Mouse (Mus musculus): ENCODE measurements around the gene St5.

DNA sequence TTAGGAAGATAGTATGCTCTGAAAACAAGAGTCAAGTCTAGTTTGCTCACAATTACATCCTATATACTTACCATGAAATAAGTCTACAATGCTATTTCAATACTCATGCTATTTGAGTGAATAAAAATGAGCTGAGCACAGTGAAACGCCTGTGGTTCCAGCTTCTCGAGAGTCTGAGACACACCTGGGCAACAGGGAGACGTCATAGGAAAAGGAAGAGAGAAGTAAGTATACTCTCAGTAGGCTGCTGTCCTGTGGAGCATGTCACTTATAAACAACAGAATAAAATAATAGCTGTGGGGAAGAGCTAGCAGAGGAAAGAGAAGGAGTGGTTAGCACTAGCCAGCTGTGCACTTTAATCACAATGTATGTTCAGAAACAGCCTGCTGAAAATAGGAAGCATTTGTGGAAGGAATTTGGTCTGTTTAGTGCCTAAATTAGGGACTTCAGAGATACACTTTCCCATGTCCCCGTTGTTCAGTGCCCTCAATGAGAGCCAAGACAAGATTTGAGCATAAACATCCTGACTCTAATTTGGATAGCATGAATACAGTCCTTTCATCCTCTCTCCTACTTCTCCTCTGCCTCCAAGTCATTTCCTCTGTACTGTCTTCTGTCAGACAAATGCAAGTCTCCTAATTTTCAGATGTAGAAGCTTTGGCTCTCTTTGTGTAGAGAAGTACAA lies 28.3 kb downstream of the St5 start:
- no peak for TF ChIP-seq POLR2A (IDR thresholded peaks at IDR 0.05; ENCODE audit: low read depth, low read length)
- no peak for TF ChIP-seq CTCF (IDR thresholded peaks at IDR 0.05; ENCODE audit: extremely low read depth, insufficient read depth, insufficient read length, insufficient replicate concordance)

Measured in spleen, adult 2 months (tissue).